Mouse (Mus musculus): ENCODE measurements at regions not wholly inside any gene's neighbourhood (a gene's known extent, or its start where the extent isn't known, plus 50 kb on each side); places are given as distances from the start of the nearest gene placed in this dataset.

GRCm38 (mm10) chr15:63517301-63517700 lies 327.7 kb downstream of the Gsdmc2 start:
- Histone ChIP-seq H3K4me3 (no peak overlapping the region), H3K4me2 (ENCODE audit: low read depth) (peak overlapping the region; percentile 40), H3K36me3 (ENCODE audit: control insufficient read depth, insufficient read depth) (no peaks in the 10 kb centered on the region), H3ac (ENCODE audit: control insufficient read depth, insufficient read length) (no peak overlapping the region), H3K79me2 (ENCODE audit: control insufficient read depth, insufficient read depth) (no peaks in the 10 kb centered on the region), H3K27me3 (ENCODE audit: control insufficient read depth, insufficient read depth, insufficient read length) (no peaks in the 10 kb centered on the region)
- TF ChIP-seq TCF3 (IDR thresholded peaks at IDR 0.05; ENCODE audit: insufficient read length, low read depth) (no peak), MAX (IDR thresholded peaks at IDR 0.05; ENCODE audit: low read depth) (no peak), E2F4 (IDR thresholded peaks at IDR 0.05; ENCODE audit: insufficient read depth) (no peak), USF1 (IDR thresholded peaks at IDR 0.05; ENCODE audit: low read depth) (no peak), TCF12 (IDR thresholded peaks at IDR 0.05; ENCODE audit: insufficient read depth, poor library complexity, severe bottlenecking) (no peak), MYOD1 (IDR thresholded peaks at IDR 0.05; ENCODE audit: control insufficient read depth in 1 of 3, insufficient read length in 2 of 3, low read depth in 2 of 3) (no peak), REST (IDR thresholded peaks at IDR 0.05; ENCODE audit: insufficient read depth, insufficient read length) (no peak), CEBPB (IDR thresholded peaks at IDR 0.05; ENCODE audit: insufficient read depth, poor library complexity, severe bottlenecking) (no peak), POLR2A (IDR thresholded peaks at IDR 0.05; ENCODE audit: insufficient read length, low read depth) (no peak), POLR2AphosphoS2 (IDR thresholded peaks at IDR 0.05; ENCODE audit: insufficient read length, low read depth) (no peak), MYOG (IDR thresholded peaks at IDR 0.05; ENCODE audit: control insufficient read depth in 1 of 3, insufficient read depth in 1 of 3, insufficient read length in 2 of 3, low read depth in 2 of 3) (no peak), SRF (IDR thresholded peaks at IDR 0.05; ENCODE audit: control insufficient read depth, insufficient read length, low read depth) (no peak)

GRCm38 (mm10) chr15:63500453-63500852 lies 344.5 kb downstream of the Gsdmc2 start:
- Histone ChIP-seq H3ac (ENCODE audit: control insufficient read depth, insufficient read length) (no peak overlapping the region), H3K4me3 (no peak overlapping the region), H3K79me2 (ENCODE audit: control insufficient read depth, insufficient read depth) (no peaks in the 10 kb centered on the region), H3K4me2 (ENCODE audit: low read depth) (no peak overlapping the region), H3K27me3 (ENCODE audit: control insufficient read depth, insufficient read depth, insufficient read length) (no peaks in the 10 kb centered on the region), H3K36me3 (ENCODE audit: control insufficient read depth, insufficient read depth) (no peaks in the 10 kb centered on the region)
- TF ChIP-seq TCF12 (IDR thresholded peaks at IDR 0.05; ENCODE audit: insufficient read depth, poor library complexity, severe bottlenecking): no peak

DNA sequence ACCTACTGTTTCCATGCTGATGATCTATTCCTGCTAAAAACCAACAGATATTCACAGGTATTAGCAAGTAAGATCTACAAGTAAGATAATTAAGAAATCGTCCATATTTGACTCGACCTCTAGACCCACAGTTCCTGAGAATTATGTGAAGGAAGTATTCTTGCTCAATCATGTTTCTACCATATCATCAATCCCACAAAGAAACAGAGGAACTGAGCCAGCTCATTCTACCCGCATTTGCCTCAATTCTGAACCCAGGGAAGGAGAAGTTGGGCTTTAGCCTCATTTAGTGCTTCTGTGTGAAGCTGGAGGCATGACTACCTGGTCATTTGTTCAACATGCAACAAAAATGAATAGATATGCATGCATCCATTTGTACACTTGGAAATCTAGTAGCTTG lies 346.5 kb downstream of the Gsdmc2 start:
- H3K4me3 ChIP-seq: no peak overlapping the region
- no peaks in the 10 kb centered on the region for H3K36me3 ChIP-seq (ENCODE audit: control insufficient read depth, insufficient read depth)
- H3K27me3 ChIP-seq (ENCODE audit: control insufficient read depth, insufficient read depth, insufficient read length): no peaks in the 10 kb centered on the region
- no peak for TF ChIP-seq SRF (IDR thresholded peaks at IDR 0.05; ENCODE audit: control insufficient read depth, insufficient read length, low read depth)
- no peak for TF ChIP-seq MAX (IDR thresholded peaks at IDR 0.05; ENCODE audit: low read depth)
- TF ChIP-seq E2F4 (IDR thresholded peaks at IDR 0.05; ENCODE audit: insufficient read depth): no peak
- TF ChIP-seq POLR2A (IDR thresholded peaks at IDR 0.05; ENCODE audit: insufficient read length, low read depth): no peak
- TF ChIP-seq MYOG (IDR thresholded peaks at IDR 0.05; ENCODE audit: control insufficient read depth in 1 of 3, insufficient read depth in 1 of 3, insufficient read length in 2 of 3, low read depth in 2 of 3): no peak
- TF ChIP-seq POLR2AphosphoS2 (IDR thresholded peaks at IDR 0.05; ENCODE audit: insufficient read length, low read depth): no peak
- no peak for TF ChIP-seq REST (IDR thresholded peaks at IDR 0.05; ENCODE audit: insufficient read depth, insufficient read length)
- no peak for TF ChIP-seq CEBPB (IDR thresholded peaks at IDR 0.05; ENCODE audit: insufficient read depth, poor library complexity, severe bottlenecking)
- TF ChIP-seq USF1 (IDR thresholded peaks at IDR 0.05; ENCODE audit: low read depth): no peak
- TF ChIP-seq TCF12 (IDR thresholded peaks at IDR 0.05; ENCODE audit: insufficient read depth, poor library complexity, severe bottlenecking): no peak
- no peak overlapping the region for H3K4me2 ChIP-seq (ENCODE audit: low read depth)
- H3K79me2 ChIP-seq (ENCODE audit: control insufficient read depth, insufficient read depth): no peaks in the 10 kb centered on the region
- H3ac ChIP-seq (ENCODE audit: control insufficient read depth, insufficient read length): no peak overlapping the region

- Histone ChIP-seq H3ac (ENCODE audit: control insufficient read depth, insufficient read length) (no peak overlapping the region), H3K79me2 (ENCODE audit: control insufficient read depth, insufficient read depth) (no peaks in the 10 kb centered on the region), H3K4me2 (ENCODE audit: low read depth) (no peak overlapping the region), H3K27me3 (ENCODE audit: control insufficient read depth, insufficient read depth, insufficient read length) (no peaks in the 10 kb centered on the region), H3K4me3 (no peak overlapping the region), H3K36me3 (ENCODE audit: control insufficient read depth, insufficient read depth) (no peaks in the 10 kb centered on the region)
- TF ChIP-seq TCF3 (IDR thresholded peaks at IDR 0.05; ENCODE audit: insufficient read length, low read depth) (no peak), MAX (IDR thresholded peaks at IDR 0.05; ENCODE audit: low read depth) (no peak), E2F4 (IDR thresholded peaks at IDR 0.05; ENCODE audit: insufficient read depth) (no peak), MYOD1 (IDR thresholded peaks at IDR 0.05; ENCODE audit: control insufficient read depth in 1 of 3, insufficient read length in 2 of 3, low read depth in 2 of 3) (no peak), TCF12 (IDR thresholded peaks at IDR 0.05; ENCODE audit: insufficient read depth, poor library complexity, severe bottlenecking) (no peak), CEBPB (IDR thresholded peaks at IDR 0.05; ENCODE audit: insufficient read depth, poor library complexity, severe bottlenecking) (no peak), MYOG (IDR thresholded peaks at IDR 0.05; ENCODE audit: control insufficient read depth in 1 of 3, insufficient read depth in 1 of 3, insufficient read length in 2 of 3, low read depth in 2 of 3) (no peak), POLR2AphosphoS2 (IDR thresholded peaks at IDR 0.05; ENCODE audit: insufficient read length, low read depth) (no peak), SRF (IDR thresholded peaks at IDR 0.05; ENCODE audit: control insufficient read depth, insufficient read length, low read depth) (no peak), REST (IDR thresholded peaks at IDR 0.05; ENCODE audit: insufficient read depth, insufficient read length) (no peak), USF1 (IDR thresholded peaks at IDR 0.05; ENCODE audit: low read depth) (no peak), POLR2A (IDR thresholded peaks at IDR 0.05; ENCODE audit: insufficient read length, low read depth) (no peak)
Measured at GRCm38 (mm10) chr15:63497207-63497606, 347.8 kb downstream of the Gsdmc2 start.

GRCm38 (mm10) chr15:63484910-63485309 lies 360.1 kb downstream of the Gsdmc2 start:
- TF ChIP-seq MAX (IDR thresholded peaks at IDR 0.05; ENCODE audit: low read depth) (no peak), MYOG (IDR thresholded peaks at IDR 0.05; ENCODE audit: control insufficient read depth in 1 of 3, insufficient read depth in 1 of 3, insufficient read length in 2 of 3, low read depth in 2 of 3) (no peak), TCF3 (IDR thresholded peaks at IDR 0.05; ENCODE audit: insufficient read length, low read depth) (no peak), POLR2A (IDR thresholded peaks at IDR 0.05; ENCODE audit: insufficient read length, low read depth) (no peak), POLR2AphosphoS2 (IDR thresholded peaks at IDR 0.05; ENCODE audit: insufficient read length, low read depth) (no peak), SRF (IDR thresholded peaks at IDR 0.05; ENCODE audit: control insufficient read depth, insufficient read length, low read depth) (no peak), MYOD1 (IDR thresholded peaks at IDR 0.05; ENCODE audit: control insufficient read depth in 1 of 3, insufficient read length in 2 of 3, low read depth in 2 of 3) (no peak), REST (IDR thresholded peaks at IDR 0.05; ENCODE audit: insufficient read depth, insufficient read length) (no peak), USF1 (IDR thresholded peaks at IDR 0.05; ENCODE audit: low read depth) (no peak), CEBPB (IDR thresholded peaks at IDR 0.05; ENCODE audit: insufficient read depth, poor library complexity, severe bottlenecking) (no peak), E2F4 (IDR thresholded peaks at IDR 0.05; ENCODE audit: insufficient read depth) (no peak), TCF12 (IDR thresholded peaks at IDR 0.05; ENCODE audit: insufficient read depth, poor library complexity, severe bottlenecking) (no peak)
- no peaks in the 10 kb centered on the region for H3K79me2 ChIP-seq (ENCODE audit: control insufficient read depth, insufficient read depth)
- H3K27me3 ChIP-seq (ENCODE audit: control insufficient read depth, insufficient read depth, insufficient read length): no peaks in the 10 kb centered on the region
- H3K4me3 ChIP-seq: no peak overlapping the region
- no peaks in the 10 kb centered on the region for H3K36me3 ChIP-seq (ENCODE audit: control insufficient read depth, insufficient read depth)
- peak overlapping the region; percentile 43 for H3K4me2 ChIP-seq (ENCODE audit: low read depth)
- no peak overlapping the region for H3ac ChIP-seq (ENCODE audit: control insufficient read depth, insufficient read length)
